In genomic region chr16:20802724-20803123, GRCm38 (mm10) we compare ENCODE assay signal across 26 mouse cellular contexts.
DNase-seq lines count a peak whose midpoint lies in the region; ATAC-seq and TF ChIP-seq lines count a peak whose summit lies in the region.
"Had no signal": no experiment of that assay in that cellular context is flagged by ENCODE, and none has a peak within 500 bp of the region (broad histone marks: within the 10 kb centered on the region; RNA-seq: fewer than 3 reads in every experiment).

No protein-coding gene starts in this region.

- H3K4me1 ChIP-seq in lung, embryonic 15.5 days = peaks cover 17% of the 10 kb centered on the region
- no peaks in the 10 kb centered on the region for H3K4me1 ChIP-seq in stomach, embryonic 16.5 days (ENCODE audit: control insufficient read depth, insufficient read depth, low read length)
- H3K4me1 ChIP-seq in stomach, postnatal 0 days (replicated peaks; ENCODE audit: control insufficient read depth, insufficient read depth) = no peaks in the 10 kb centered on the region
- H3K4me1 ChIP-seq in midbrain, postnatal 0 days (ENCODE audit: insufficient read depth, low read length) = no peaks in the 10 kb centered on the region

- ATAC-seq in lung, embryonic 15.5 days (ENCODE audit: borderline replicate concordance, extremely low read depth, low FRiP score, low TSS enrichment) = no peak
- ATAC-seq in stomach, embryonic 16.5 days (ENCODE audit: insufficient read depth, low FRiP score) = no peak
- no peak for ATAC-seq in stomach, postnatal 0 days (ENCODE audit: low FRiP score, low TSS enrichment)
- ATAC-seq in midbrain, postnatal 0 days (ENCODE audit: low FRiP score) = no peak
- ATAC-seq: forebrain, embryonic 14.5 days; liver, embryonic 12.5 days; liver, postnatal 0 days; midbrain, embryonic 16.5 days; Patski had no signal

- H3K9me3 ChIP-seq in lung, embryonic 15.5 days = no peaks in the 10 kb centered on the region
- no peaks in the 10 kb centered on the region for H3K9me3 ChIP-seq in stomach, embryonic 16.5 days (replicated peaks; ENCODE audit: control insufficient read depth, low read length)
- H3K9me3 ChIP-seq in stomach, postnatal 0 days (ENCODE audit: control insufficient read depth, low read length) = no peaks in the 10 kb centered on the region
- no peaks in the 10 kb centered on the region for H3K9me3 ChIP-seq in midbrain, postnatal 0 days (ENCODE audit: low read length)
- H3K9me3 ChIP-seq: G1E; hindbrain, embryonic 15.5 days; limb, embryonic 13.5 days; liver, embryonic 12.5 days; neural tube, embryonic 13.5 days had no signal

- H3K27me3 ChIP-seq in lung, embryonic 15.5 days = no peaks in the 10 kb centered on the region
- no peaks in the 10 kb centered on the region for H3K27me3 ChIP-seq in stomach, embryonic 16.5 days (ENCODE audit: control insufficient read depth, insufficient read depth, low read length)
- no peaks in the 10 kb centered on the region for H3K27me3 ChIP-seq in stomach, postnatal 0 days (ENCODE audit: control insufficient read depth, insufficient read depth, low read length)
- no peaks in the 10 kb centered on the region for H3K27me3 ChIP-seq in midbrain, postnatal 0 days (ENCODE audit: insufficient read depth, low read length)
- H3K27me3 ChIP-seq: hindbrain, embryonic 15.5 days; limb, embryonic 13.5 days; liver, embryonic 12.5 days; neural tube, embryonic 13.5 days had no signal

- no peaks in the 10 kb centered on the region for H3K36me3 ChIP-seq in lung, embryonic 15.5 days
- no peaks in the 10 kb centered on the region for H3K36me3 ChIP-seq in stomach, embryonic 16.5 days (ENCODE audit: control insufficient read depth, insufficient read depth, low read length)
- no peaks in the 10 kb centered on the region for H3K36me3 ChIP-seq in stomach, postnatal 0 days (ENCODE audit: control insufficient read depth, insufficient read depth, low read length)
- no peaks in the 10 kb centered on the region for H3K36me3 ChIP-seq in midbrain, postnatal 0 days (ENCODE audit: insufficient read depth, low read length)
- H3K36me3 ChIP-seq: G1E; hindbrain, embryonic 15.5 days; limb, embryonic 13.5 days; liver, embryonic 12.5 days; neural tube, embryonic 13.5 days had no signal

- peak overlapping the region; percentile 65 for H3K27ac ChIP-seq in gastrocnemius, adult 2 months
- H3K27ac ChIP-seq in lung, embryonic 15.5 days = peak overlapping the region; percentile 41
- H3K27ac ChIP-seq in stomach, embryonic 16.5 days (ENCODE audit: low read length) = peak overlapping the region; percentile 11; the same call in 1 of the 2 replicates
- no peak overlapping the region; the same call in 1 of the 2 replicates for H3K27ac ChIP-seq in stomach, postnatal 0 days (replicated peaks)
- no peak overlapping the region for H3K27ac ChIP-seq in midbrain, postnatal 0 days (ENCODE audit: low read depth, low read length)
- H3K27ac ChIP-seq: hindbrain, embryonic 15.5 days; left cerebral cortex, adult 2 months; limb, embryonic 13.5 days; liver, embryonic 12.5 days; neural tube, embryonic 13.5 days had no signal

- no peak for DNase-seq in gastrocnemius, adult 2 months
- no peak for DNase-seq in gastrocnemius, postnatal 25 days
- DNase-seq in lung, postnatal 14 days = no peak
- DNase-seq in stomach, postnatal 0 days (ENCODE audit: low spot score) = no peak
- DNase-seq in midbrain, postnatal 0 days (ENCODE audit: low spot score) = no peak
- DNase-seq: cerebellum, adult 8-10 months; cerebellum, postnatal 25 days; kidney, adult 11 months; kidney, postnatal 14 days; layer of hippocampus, adult 9-11 months; liver, postnatal 0 days; right cerebral cortex, adult 18-20 months; thymus, adult 2 months had no signal

- TF ChIP-seq EP300 in stomach, postnatal 0 days (optimal IDR thresholded peaks at IDR 0.05) = no peak

- intact Hi-C loops in gastrocnemius, adult 2 months (cut with DNase I) = loop anchor here (5.0 kb wide), 1 partner anchor 105 kb away; no protein-coding TSS in a partner anchor

- 64% methylated on average over 6 of the region's 6 CpGs for WGBS in lung, embryonic 15.5 days
- WGBS in stomach, embryonic 16.5 days = 73% methylated on average over 6 of the region's 6 CpGs
- WGBS in stomach, postnatal 0 days = 82% methylated on average over 6 of the region's 6 CpGs
- 89% methylated on average over 6 of the region's 6 CpGs for WGBS in midbrain, postnatal 0 days

- H3K4me2 ChIP-seq in lung, embryonic 15.5 days = no peak overlapping the region
- no peak overlapping the region for H3K4me2 ChIP-seq in stomach, embryonic 16.5 days (ENCODE audit: low read depth, low read length)
- H3K4me2 ChIP-seq in stomach, postnatal 0 days (replicated peaks; ENCODE audit: low read depth) = no peak overlapping the region
- H3K4me2 ChIP-seq in midbrain, postnatal 0 days (ENCODE audit: low read depth, low read length, poor library complexity, severe bottlenecking) = no peak overlapping the region
- H3K4me2 ChIP-seq: heart, embryonic 11.5 days; hindbrain, embryonic 15.5 days; limb, embryonic 13.5 days; liver, embryonic 12.5 days; midbrain, embryonic 11.5 days; neural tube, embryonic 13.5 days had no signal

- no peak for TF ChIP-seq CTCF in gastrocnemius, adult 2 months (IDR thresholded peaks at IDR 0.05)
- TF ChIP-seq CTCF in stomach, postnatal 0 days (IDR thresholded peaks at IDR 0.05; ENCODE audit: low read depth) = no peak
- TF ChIP-seq CTCF in midbrain, postnatal 0 days (IDR thresholded peaks at IDR 0.05) = no peak

- H3K4me3 ChIP-seq in gastrocnemius, adult 2 months = no peak overlapping the region
- no peak overlapping the region for H3K4me3 ChIP-seq in lung, embryonic 15.5 days
- H3K4me3 ChIP-seq in stomach, embryonic 16.5 days (replicated peaks; ENCODE audit: low read length) = no peak overlapping the region
- H3K4me3 ChIP-seq in stomach, postnatal 0 days (ENCODE audit: low read depth, low read length) = no peak overlapping the region
- no peak overlapping the region for H3K4me3 ChIP-seq in midbrain, postnatal 0 days (ENCODE audit: low read depth, low read length)
- H3K4me3 ChIP-seq: hindbrain, embryonic 15.5 days; left cerebral cortex, adult 2 months; limb, embryonic 13.5 days; liver, embryonic 12.5 days; neural tube, embryonic 13.5 days had no signal

- H3K9ac ChIP-seq in lung, embryonic 15.5 days = no peak overlapping the region
- no peak overlapping the region for H3K9ac ChIP-seq in stomach, embryonic 16.5 days (ENCODE audit: low read length)
- no peak overlapping the region for H3K9ac ChIP-seq in stomach, postnatal 0 days (ENCODE audit: low read length)
- H3K9ac ChIP-seq in midbrain, postnatal 0 days (replicated peaks; ENCODE audit: low read length, poor library complexity, severe bottlenecking) = no peak overlapping the region
- H3K9ac ChIP-seq: hindbrain, embryonic 15.5 days; limb, embryonic 13.5 days; liver, embryonic 12.5 days; liver, postnatal 0 days had no signal

Comparison
In these comparisons a context has a peak if more than half of its experiments do, and no peak if none do; other contexts are left out.
1. H3K27ac ChIP-seq: peak in gastrocnemius, adult 2 months (single experiment), lung, embryonic 15.5 days (single experiment) and stomach, embryonic 16.5 days (single experiment); none in stomach, postnatal 0 days (single experiment) and midbrain, postnatal 0 days (single experiment).